Mouse (Mus musculus): ENCODE results near the gene Lmf2.

The Lmf2 gene

DNA sequence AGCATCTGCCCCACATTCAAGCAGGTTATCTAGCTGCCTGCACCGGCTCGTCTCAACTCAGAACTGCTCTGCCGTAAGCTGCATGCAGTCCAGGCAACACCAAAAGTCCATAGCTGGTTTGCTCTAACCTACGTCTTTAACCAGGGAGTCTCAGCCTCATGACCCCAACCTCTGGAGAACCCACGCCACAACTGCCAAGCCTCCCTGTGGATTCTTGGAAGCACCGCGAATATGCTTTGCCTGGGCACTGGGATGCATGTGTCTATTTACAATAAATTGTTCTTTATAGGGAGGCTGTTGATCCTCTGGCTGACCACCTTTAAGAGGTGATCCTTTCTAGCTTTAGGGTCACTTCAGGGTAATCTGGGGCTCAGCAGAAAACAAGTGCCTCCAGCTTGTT lies 17.1 kb upstream of the Lmf2 start:
- no peak for DNase-seq (ENCODE audit: extremely low spot score)

DNA sequence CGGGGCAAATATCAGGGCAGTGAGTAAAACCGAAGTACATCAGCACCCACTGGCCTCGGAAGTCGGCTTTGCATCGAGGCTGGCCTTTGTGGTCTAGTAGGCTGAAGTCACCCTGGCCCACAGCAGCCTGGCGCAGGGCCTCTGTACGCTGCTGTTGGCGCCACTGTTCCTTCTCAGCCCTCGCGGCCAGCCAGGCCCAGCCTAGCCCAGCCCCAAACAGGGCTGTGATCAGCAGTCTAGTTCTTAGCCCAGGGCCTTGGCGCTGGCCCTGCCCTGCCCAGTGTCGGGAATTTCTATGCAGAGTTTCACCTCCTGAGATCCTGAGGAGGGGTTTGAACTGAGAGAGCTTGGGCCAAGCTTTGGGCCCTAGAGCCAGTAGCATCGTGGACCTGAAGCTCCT lies 16.6 kb upstream of the Lmf2 start:
- DNase-seq (ENCODE audit: extremely low spot score): no peak

DNA sequence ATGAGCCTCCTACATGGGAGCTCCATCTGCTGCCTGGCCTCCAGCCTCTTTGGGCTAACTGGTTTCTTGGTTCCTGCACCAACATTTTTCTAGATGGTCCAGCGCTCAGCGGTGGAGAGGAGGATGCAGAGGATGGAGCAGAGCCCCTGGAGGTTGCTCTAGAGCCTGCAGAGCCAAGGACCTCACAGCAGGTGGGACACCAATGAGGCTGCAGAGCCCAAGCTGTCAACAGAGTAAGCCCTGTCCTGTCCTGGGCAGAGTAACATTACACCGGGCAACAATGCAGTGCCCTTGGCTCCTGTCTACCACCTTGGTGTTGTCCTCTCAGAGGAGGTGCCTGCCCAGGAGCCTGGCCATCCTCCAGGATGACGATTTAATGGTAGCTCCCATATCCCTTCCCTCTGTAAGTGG lies 9.7 kb upstream of the Lmf2 start:
- DNase-seq (ENCODE audit: extremely low spot score): no peak

- DNase-seq (ENCODE audit: extremely low spot score): no peak
Measured at GRCm38 (mm10) chr15:89363051-89363450, 7.6 kb upstream of the Lmf2 start.

GRCm38 (mm10) chr15:89358784-89359183 lies 3.3 kb upstream of the Lmf2 start:
- DNase-seq (ENCODE audit: extremely low spot score): no peak

GRCm38 (mm10) chr15:89356372-89356771 lies 913 bp upstream of the Lmf2 start:
- DNase-seq (ENCODE audit: extremely low spot score): peak; percentile 91

GRCm38 (mm10) chr15:89354455-89354854 lies 1.0 kb downstream of the Lmf2 start:
- no peak for DNase-seq (ENCODE audit: extremely low spot score)

DNA sequence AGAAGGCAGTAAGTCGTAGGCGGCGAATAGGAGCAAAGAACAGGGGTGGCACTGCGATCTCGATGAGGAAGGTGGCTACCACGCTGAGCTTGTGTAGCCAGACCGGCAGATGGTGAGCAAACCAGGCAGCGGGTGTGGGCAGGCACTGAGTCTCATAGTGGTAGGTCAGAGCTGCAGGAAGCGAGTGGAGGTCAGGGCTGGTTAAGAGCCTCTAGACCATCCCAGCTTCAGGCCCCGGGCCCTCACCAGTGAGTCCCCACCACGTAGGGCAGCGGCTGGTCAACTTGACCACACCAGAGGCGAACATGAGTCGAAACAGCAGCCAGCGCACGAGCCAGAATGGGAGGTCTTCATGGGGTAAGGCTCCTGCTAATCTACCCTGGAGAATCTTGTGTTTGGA lies 1.6 kb downstream of the Lmf2 start:
- DNase-seq (ENCODE audit: extremely low spot score): no peak

GRCm38 (mm10) chr15:89352795-89353194 lies 2.7 kb downstream of the Lmf2 start:
- DNase-seq (ENCODE audit: extremely low spot score): no peak

- DNase-seq (ENCODE audit: extremely low spot score): no peak
Measured at GRCm38 (mm10) chr15:89352054-89352453, 3.4 kb downstream of the Lmf2 start.

- DNase-seq (ENCODE audit: extremely low spot score): no peak
Measured at GRCm38 (mm10) chr15:89351302-89351701, 4.2 kb downstream of the Lmf2 start.

GRCm38 (mm10) chr15:89350447-89350846 lies 5.0 kb downstream of the Lmf2 start:
- DNase-seq (ENCODE audit: extremely low spot score): no peak

DNA sequence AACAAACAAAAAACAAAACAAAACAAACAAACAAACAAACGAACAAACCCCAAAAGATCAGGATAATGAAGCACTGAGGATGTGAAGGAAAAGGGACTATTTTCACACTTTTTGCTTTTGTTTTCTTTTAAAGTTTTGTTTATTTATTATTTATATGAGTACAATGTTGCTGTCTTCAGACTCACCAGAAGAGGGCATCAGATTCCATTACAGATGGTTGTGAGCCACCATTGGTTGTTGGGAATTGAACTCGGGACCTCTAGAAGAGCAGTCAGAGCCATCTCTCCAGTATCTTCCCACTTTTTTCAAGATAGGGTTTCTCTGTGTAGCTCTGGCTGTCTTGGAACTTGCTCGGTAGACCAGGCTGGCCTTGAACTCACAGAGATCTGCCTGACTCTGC lies 12.1 kb downstream of the Lmf2 start:
- DNase-seq (ENCODE audit: extremely low spot score): no peak

DNA sequence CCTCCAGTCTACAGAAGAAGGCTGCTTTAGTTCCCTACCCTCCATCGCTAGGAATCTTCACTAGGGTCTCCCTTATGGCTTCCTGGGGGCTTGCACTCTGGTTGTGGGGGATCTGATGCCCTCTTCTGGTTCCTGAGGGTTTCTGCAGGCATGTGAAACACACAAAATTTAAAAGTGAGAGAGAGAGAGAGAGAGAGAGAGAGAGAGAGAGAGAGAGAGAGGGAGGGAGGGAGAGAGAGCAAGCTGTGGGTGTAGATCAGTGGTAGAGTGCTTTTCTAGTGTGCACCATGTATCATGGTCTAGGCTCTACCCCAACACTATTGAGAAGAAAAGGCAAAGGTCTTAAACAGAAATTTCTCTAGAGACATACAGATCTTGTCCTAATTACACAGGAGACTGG lies 13.8 kb downstream of the Lmf2 start:
- DNase-seq (ENCODE audit: extremely low spot score): no peak

GRCm38 (mm10) chr15:89340136-89340535 lies 15.3 kb downstream of the Lmf2 start:
- no peak for DNase-seq (ENCODE audit: extremely low spot score)

DNA sequence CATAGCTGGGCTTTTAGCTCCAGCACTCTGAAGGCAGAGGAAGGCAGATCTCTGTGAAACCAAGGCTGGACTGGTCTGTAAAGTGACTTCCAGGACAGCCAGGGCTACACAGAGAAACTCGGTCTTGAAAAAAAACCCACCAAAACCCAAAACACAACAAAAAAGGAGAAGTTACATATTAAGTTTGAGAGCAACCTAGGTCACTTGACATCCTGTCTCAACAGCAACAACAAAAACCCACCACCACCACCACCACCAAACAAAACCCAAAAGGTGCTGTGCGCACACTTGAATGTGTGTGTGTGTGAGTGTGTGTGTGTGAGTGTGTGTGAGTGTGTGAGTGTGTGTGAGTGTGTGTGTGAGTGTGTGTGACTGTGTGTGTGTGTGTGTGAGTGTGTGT lies 15.8 kb downstream of the Lmf2 start:
- DNase-seq (ENCODE audit: extremely low spot score): no peak

- no peak for DNase-seq (ENCODE audit: extremely low spot score)
Measured at GRCm38 (mm10) chr15:89336422-89336821, 19.0 kb downstream of the Lmf2 start.

DNA sequence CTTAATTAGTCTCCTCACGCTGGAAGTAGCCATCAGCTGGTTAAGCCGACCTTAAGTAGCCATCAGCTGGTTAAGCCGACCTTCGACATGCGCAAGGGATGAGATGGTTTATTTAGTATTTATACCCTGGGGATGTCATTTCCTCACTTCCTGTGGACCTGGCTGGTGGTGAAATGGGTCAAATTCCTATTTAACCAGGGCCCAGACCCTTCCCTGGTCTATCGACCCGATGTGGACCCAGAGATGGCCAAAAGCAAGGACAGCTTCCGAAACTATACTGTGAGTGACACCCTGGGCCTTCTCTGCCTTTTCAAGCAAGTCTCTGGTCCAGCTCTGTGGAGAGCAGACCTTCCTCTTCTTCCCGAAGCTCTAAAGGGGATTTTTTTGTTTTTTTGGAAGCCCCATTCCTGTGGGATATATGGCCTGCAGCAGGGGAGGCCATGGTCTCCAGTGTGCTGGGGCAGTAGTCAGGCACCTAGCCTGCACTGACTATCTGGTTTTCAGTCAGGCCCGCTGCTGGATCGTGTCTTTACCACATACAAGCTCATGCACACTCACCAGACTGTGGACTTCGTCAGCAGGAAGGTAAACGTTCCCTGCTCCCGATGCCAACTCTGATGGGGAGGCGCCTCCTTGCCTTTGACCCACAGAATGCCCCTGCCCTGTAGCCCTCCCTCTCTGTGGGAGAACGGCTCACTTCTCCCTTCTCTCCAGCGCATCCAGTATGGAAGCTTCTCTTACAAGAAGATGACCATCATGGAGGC lies 20.5 kb downstream of the Lmf2 start:
- DNase-seq (ENCODE audit: extremely low spot score): no peak

DNA sequence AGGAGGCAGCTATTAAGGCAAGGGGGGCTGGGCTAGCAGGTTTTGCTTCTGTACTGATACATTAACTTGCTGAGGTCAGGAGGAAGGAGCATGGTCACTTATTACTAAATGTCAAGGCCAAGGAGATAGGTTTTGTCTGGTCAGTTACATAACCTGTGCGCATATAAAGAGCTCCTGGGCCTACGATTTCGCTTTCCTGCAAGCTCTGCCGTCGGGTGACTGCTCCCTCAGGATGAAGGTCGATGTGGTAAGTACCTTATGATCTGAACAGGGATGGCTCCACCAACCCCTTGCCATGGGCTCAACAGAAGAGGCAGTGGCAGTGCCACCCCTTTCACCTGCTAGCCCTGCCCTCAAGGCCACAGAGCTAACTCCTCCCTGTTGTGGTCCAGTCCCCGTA lies 21.2 kb downstream of the Lmf2 start, which contains the start of gene Miox:
TSS of gene Miox (plus strand) at position 128 of the 400 bp plus-strand sequence.
- DNase-seq (ENCODE audit: extremely low spot score): no peak

- DNase-seq (ENCODE audit: extremely low spot score): no peak
Measured at GRCm38 (mm10) chr15:89326441-89326840, 29.0 kb downstream of the Lmf2 start.

GRCm38 (mm10) chr15:89323656-89324055 lies 31.8 kb downstream of the Lmf2 start:
- no peak for DNase-seq (ENCODE audit: extremely low spot score)

DNA sequence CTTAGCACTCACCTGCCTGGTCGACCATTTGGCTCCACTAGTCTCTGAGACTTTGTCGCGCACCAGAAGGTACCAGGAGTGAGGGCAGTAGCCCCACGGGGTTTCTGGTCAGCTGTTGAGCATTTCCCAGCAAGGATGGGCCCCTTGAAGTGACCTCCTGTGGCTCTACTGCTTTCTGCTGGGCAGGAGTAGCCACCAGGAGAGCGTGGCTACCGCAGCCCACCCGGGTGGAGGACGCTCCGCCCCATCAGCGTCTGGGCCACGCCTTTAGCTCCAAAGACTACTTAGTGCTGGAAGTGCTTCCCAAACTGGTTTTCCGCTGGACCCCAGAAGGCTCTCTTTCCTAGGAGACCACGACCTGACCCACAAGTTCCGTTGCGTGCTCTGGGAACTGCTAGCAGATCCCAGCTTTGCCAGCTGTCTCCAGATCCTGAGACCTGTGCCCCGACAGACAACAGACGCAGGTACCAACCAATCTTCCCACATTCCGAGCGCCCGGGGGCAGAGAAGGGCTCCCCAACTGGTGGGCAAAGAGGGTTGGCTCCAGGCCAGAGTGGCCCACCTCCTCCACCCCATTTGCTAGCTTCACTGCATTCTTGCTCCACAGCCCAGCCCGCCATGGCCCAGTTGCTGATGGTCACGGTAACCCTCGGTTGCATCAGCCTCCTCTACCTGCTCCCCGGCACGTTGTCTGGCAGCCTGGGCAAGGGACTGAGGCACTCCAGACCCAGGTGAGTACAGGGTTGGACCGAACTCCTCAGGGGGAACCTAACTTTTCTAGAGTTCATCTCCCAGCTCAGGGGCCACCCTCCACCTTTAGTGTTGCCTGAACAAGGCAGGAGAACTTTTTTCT lies 32.6 kb downstream of the Lmf2 start, which contains the start of gene Adm2:
TSS of gene Adm2 (plus strand) at position 51 of the 853 bp plus-strand sequence.
- peak; percentile 7 for DNase-seq (ENCODE audit: extremely low spot score)

DNA sequence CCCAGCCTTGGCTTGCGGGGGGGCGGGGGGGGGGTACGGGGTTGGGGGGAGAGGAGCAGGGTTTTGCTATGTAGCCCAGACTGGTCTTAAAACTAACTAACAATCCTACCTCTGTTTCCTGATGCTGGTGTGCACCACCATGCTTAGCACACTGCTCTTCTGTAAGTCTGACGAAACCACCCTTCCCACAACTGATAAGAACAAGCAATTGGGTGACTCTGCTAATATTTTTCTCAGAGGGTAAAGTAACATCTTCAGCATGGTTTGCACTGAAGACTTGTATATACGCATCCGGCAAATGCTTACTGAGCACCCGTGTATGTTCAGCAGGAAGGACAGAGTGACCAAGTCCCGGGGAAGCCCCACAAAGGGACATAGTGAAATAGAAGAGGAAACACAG lies 34.2 kb downstream of the Lmf2 start:
- no peak for DNase-seq (ENCODE audit: extremely low spot score)

Data from embryo, embryonic 9.5 days (tissue).